Mouse (Mus musculus): ENCODE measurements at regions not wholly inside any gene's neighbourhood (a gene's known extent, or its start where the extent isn't known, plus 50 kb on each side); places are given as distances from the start of the nearest gene placed in this dataset.

DNA sequence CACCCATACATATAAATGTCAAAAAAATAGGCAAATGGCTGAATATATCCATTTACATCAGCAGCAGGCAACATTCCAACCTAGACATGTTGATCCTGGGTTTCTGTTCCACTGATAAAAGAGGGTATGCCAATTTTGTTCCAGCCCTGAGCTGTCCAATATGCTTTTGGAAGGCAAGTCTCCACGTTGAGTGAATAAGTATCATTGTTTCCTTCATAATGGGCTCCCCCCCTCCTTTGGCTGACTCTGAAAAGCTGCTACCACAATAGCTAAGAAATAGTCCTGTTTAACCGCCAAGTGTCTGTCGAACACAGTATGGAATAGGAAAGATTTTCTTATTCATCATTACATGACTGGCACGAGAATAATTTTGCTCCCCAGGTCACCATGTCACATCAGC lies 672.5 kb upstream of the Zeb2 start:
- Histone ChIP-seq H3K4me1 (ENCODE audit: control insufficient read depth, insufficient read depth, low read length) (no peaks in the 10 kb centered on the region), H3K4me3 (replicated peaks; ENCODE audit: control insufficient read depth, low read depth, low read length) (no peak overlapping the region), H3K27ac (ENCODE audit: control insufficient read depth, insufficient read depth, low read depth, low read length, poor library complexity) (no peak overlapping the region)
- TF ChIP-seq POLR2A (IDR thresholded peaks at IDR 0.05; ENCODE audit: borderline replicate concordance, control insufficient read depth, low read depth, low read length) = no peak
- TF ChIP-seq CTCF (IDR thresholded peaks at IDR 0.05; ENCODE audit: control insufficient read depth, insufficient read depth, low read length) = no peak
- 69% methylated on average over 4 of the region's 4 CpGs for WGBS

- no peaks in the 10 kb centered on the region for H3K4me1 ChIP-seq (ENCODE audit: control insufficient read depth, insufficient read depth, low read length)
- TF ChIP-seq POLR2A (IDR thresholded peaks at IDR 0.05; ENCODE audit: borderline replicate concordance, control insufficient read depth, low read depth, low read length) = no peak
- TF ChIP-seq CTCF (IDR thresholded peaks at IDR 0.05; ENCODE audit: control insufficient read depth, insufficient read depth, low read length) = no peak
- WGBS = 81% methylated on average over 16 of the region's 16 CpGs
- H3K27ac ChIP-seq (ENCODE audit: control insufficient read depth, insufficient read depth, low read depth, low read length, poor library complexity) = no peak overlapping the region
- H3K4me3 ChIP-seq (replicated peaks; ENCODE audit: control insufficient read depth, low read depth, low read length) = no peak overlapping the region
These were observed 670.7 kb upstream of the Zeb2 start for GRCm38 (mm10) chr2:45787732-45788390.

DNA sequence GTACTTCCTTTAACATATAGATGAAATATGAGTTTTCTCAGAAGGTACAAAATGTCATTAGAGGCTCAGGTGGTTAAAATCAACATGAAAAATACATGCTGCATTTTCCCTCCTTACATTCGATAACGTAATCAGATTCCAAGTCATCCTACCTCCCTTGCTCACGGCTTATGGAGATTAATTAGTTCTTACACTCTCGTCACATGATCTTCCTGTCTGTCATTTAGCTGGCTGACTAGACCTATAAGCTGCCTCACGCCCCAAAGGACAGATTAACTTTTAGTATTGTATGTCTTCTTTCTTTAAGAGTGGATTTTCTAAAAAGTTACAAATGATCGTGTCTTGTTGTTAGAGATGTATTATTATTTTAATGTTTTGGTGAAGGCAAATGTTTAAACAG lies 669.6 kb upstream of the Zeb2 start:
- Histone ChIP-seq H3K4me1 (ENCODE audit: control insufficient read depth, insufficient read depth, low read length) (no peaks in the 10 kb centered on the region), H3K4me3 (replicated peaks; ENCODE audit: control insufficient read depth, low read depth, low read length) (no peak overlapping the region), H3K27ac (ENCODE audit: control insufficient read depth, insufficient read depth, low read depth, low read length, poor library complexity) (no peak overlapping the region)
- 73% methylated on average over 6 of the region's 6 CpGs for WGBS
- TF ChIP-seq CTCF (IDR thresholded peaks at IDR 0.05; ENCODE audit: control insufficient read depth, insufficient read depth, low read length) (no peak), POLR2A (IDR thresholded peaks at IDR 0.05; ENCODE audit: borderline replicate concordance, control insufficient read depth, low read depth, low read length) (no peak)

- WGBS = 70% methylated on average over 2 of the region's 2 CpGs
These were observed 668.5 kb upstream of the Zeb2 start for GRCm38 (mm10) chr2:45785684-45786083.

DNA sequence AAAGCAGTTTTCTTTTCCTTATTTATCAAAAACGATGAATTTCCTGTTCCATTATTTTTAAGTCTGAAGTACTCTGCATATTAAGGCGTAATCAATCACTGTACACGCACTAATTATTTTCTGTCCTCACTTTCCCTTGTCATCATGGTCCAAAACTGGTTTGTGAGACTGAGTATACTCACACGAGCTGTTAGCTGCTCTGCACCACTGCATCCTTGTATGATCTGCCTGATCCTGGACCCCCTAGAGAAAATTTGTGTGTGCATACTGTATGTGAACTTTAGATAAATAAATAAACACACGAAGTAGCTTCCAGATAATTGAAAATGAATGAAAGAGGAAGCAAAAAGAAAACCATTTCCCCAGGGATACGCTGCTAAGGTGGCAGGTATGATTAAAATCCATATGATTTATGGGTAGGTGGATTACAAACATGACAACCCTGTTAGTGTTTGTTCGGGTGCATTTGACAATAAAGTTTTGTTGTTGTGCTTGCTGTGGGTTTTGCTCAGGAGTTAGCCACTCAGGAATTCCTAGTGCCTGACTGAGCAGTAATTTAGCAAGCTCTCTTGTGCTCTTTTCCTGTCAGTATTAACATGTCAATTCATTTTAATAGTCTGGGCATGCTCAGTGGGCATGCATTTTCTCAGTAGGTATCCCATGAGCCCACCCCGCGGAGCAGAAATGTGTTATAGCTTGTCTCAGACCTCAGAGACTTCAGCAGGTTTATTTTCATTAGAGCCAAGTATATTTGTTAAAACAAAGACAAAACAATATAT lies 666.6 kb upstream of the Zeb2 start:
- H3K4me3 ChIP-seq (replicated peaks; ENCODE audit: control insufficient read depth, low read depth, low read length) = no peak overlapping the region

More at GRCm38 (mm10) chr2:45785684-45786083, 668.5 kb upstream of the Zeb2 start:
- Histone ChIP-seq H3K4me3 (replicated peaks; ENCODE audit: control insufficient read depth, low read depth, low read length) (no peak overlapping the region), H3K4me1 (ENCODE audit: control insufficient read depth, insufficient read depth, low read length) (no peaks in the 10 kb centered on the region), H3K27ac (ENCODE audit: control insufficient read depth, insufficient read depth, low read depth, low read length, poor library complexity) (no peak overlapping the region)
- TF ChIP-seq CTCF (IDR thresholded peaks at IDR 0.05; ENCODE audit: control insufficient read depth, insufficient read depth, low read length) = no peak
- no peak for TF ChIP-seq POLR2A (IDR thresholded peaks at IDR 0.05; ENCODE audit: borderline replicate concordance, control insufficient read depth, low read depth, low read length)

DNA sequence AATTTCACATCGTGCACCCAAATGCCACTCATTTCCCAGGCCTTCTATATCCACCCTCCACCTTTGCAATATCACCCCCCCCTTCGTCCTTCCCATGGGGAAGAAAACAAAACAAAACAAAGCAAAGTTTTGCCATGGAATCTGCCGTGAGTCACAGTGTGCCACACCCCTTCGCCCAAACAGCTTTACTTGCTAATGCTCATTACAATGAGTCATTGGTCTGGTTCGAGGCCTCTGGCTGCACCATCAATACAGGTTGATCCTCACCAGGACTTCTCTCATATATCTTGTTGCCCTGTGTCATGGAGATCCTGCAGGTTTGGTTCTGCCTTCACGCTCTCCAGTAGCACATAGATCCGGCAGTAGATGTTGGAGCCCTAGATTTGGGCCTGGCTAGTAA lies 660.3 kb upstream of the Zeb2 start:
- H3K4me1 ChIP-seq (ENCODE audit: control insufficient read depth, insufficient read depth, low read length) = no peaks in the 10 kb centered on the region
- TF ChIP-seq CTCF (IDR thresholded peaks at IDR 0.05; ENCODE audit: control insufficient read depth, insufficient read depth, low read length) = no peak
- TF ChIP-seq POLR2A (IDR thresholded peaks at IDR 0.05; ENCODE audit: borderline replicate concordance, control insufficient read depth, low read depth, low read length) = no peak
- 86% methylated on average over 7 of the region's 7 CpGs for WGBS
- no peak overlapping the region for H3K4me3 ChIP-seq (replicated peaks; ENCODE audit: control insufficient read depth, low read depth, low read length)
- no peak overlapping the region for H3K27ac ChIP-seq (ENCODE audit: control insufficient read depth, insufficient read depth, low read depth, low read length, poor library complexity)

More for the DNA sequence above, 666.6 kb upstream of the Zeb2 start:
- WGBS = 80% methylated on average over 9 of the region's 9 CpGs
- TF ChIP-seq CTCF (IDR thresholded peaks at IDR 0.05; ENCODE audit: control insufficient read depth, insufficient read depth, low read length) (no peak), POLR2A (IDR thresholded peaks at IDR 0.05; ENCODE audit: borderline replicate concordance, control insufficient read depth, low read depth, low read length) (no peak)
- H3K27ac ChIP-seq (ENCODE audit: control insufficient read depth, insufficient read depth, low read depth, low read length, poor library complexity) = no peak overlapping the region
- H3K4me1 ChIP-seq (ENCODE audit: control insufficient read depth, insufficient read depth, low read length) = no peaks in the 10 kb centered on the region

- 90% methylated on average over 17 of the region's 17 CpGs for WGBS
- Histone ChIP-seq H3K27ac (ENCODE audit: control insufficient read depth, insufficient read depth, low read depth, low read length, poor library complexity) (no peak overlapping the region), H3K4me1 (ENCODE audit: control insufficient read depth, insufficient read depth, low read length) (no peaks in the 10 kb centered on the region), H3K4me3 (replicated peaks; ENCODE audit: control insufficient read depth, low read depth, low read length) (no peak overlapping the region)
- TF ChIP-seq CTCF (IDR thresholded peaks at IDR 0.05; ENCODE audit: control insufficient read depth, insufficient read depth, low read length) (no peak), POLR2A (IDR thresholded peaks at IDR 0.05; ENCODE audit: borderline replicate concordance, control insufficient read depth, low read depth, low read length) (no peak)
These were observed 659.4 kb upstream of the Zeb2 start for GRCm38 (mm10) chr2:45776485-45777135.

DNA sequence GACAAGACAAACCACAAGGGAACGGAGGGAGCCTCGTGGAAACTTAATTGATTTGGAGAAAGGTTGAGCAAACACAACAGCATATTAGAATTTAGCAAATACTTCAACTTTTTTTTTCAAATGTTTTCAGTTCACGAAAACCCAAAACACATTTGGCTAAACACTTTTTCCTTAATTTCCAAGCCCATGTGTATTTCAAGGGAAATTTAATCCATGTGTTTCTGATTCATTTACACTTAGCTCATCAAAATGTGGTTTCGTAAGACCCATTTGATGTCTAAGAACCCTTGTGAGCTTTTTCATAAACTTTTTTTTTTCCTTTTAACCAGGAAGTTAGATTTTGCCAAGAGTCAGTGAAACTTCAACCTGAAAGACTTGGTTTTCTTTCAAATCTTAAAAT lies 658.5 kb upstream of the Zeb2 start:
- TF ChIP-seq CTCF (IDR thresholded peaks at IDR 0.05; ENCODE audit: control insufficient read depth, insufficient read depth, low read length) (no peak), POLR2A (IDR thresholded peaks at IDR 0.05; ENCODE audit: borderline replicate concordance, control insufficient read depth, low read depth, low read length) (no peak)
- 78% methylated on average over 4 of the region's 4 CpGs for WGBS
- no peaks in the 10 kb centered on the region for H3K4me1 ChIP-seq (ENCODE audit: control insufficient read depth, insufficient read depth, low read length)
- H3K27ac ChIP-seq (ENCODE audit: control insufficient read depth, insufficient read depth, low read depth, low read length, poor library complexity) = no peak overlapping the region
- H3K4me3 ChIP-seq (replicated peaks; ENCODE audit: control insufficient read depth, low read depth, low read length) = no peak overlapping the region
